Comparison of ENCODE assay signal across 8 mouse cellular contexts in genomic region chr6:99028989-99029305, GRCm38 (mm10).
A peak's percentile ranks its signal among the peaks of the same experiment; 100 is the strongest.
DNase-seq lines count a peak whose midpoint lies in the region; ATAC-seq and TF ChIP-seq lines count a peak whose summit lies in the region.

No protein-coding gene starts in this region.

- peak overlapping the region; percentile 94 for H3ac ChIP-seq in C2C12 (ENCODE audit: control insufficient read depth, insufficient read length, low read depth)

- H3K36me3 ChIP-seq in heart, embryonic 11.5 days (ENCODE audit: control insufficient read depth, insufficient read depth, low read length), result no peaks in the 10 kb centered on the region
- no peaks in the 10 kb centered on the region for H3K36me3 ChIP-seq in C2C12 (ENCODE audit: control insufficient read depth, insufficient read depth)
- H3K36me3 ChIP-seq in forebrain, embryonic 14.5 days (ENCODE audit: control insufficient read depth, insufficient read depth, low read length), result no peaks in the 10 kb centered on the region
- no peaks in the 10 kb centered on the region for H3K36me3 ChIP-seq in liver, embryonic 15.5 days (replicated peaks)

- 3% methylated on average over 6 of the region's 6 CpGs for WGBS in heart, embryonic 11.5 days (ENCODE audit: insufficient replicate concordance)
- WGBS in forebrain, embryonic 14.5 days, result 4% methylated on average over 6 of the region's 6 CpGs
- 3% methylated on average over 6 of the region's 6 CpGs for WGBS in liver, embryonic 15.5 days (ENCODE audit: insufficient replicate concordance)

- peak overlapping the region; percentile 97 for H3K27ac ChIP-seq in heart, embryonic 11.5 days (ENCODE audit: low read depth, low read length)
- H3K27ac ChIP-seq in forebrain, embryonic 14.5 days (ENCODE audit: low read depth, low read length), result peak overlapping the region; percentile 88; the same call in 1 of the 2 replicates
- peak overlapping the region; percentile 64 for H3K27ac ChIP-seq in liver, embryonic 15.5 days (replicated peaks)

- H3K79me2 ChIP-seq in C2C12 (ENCODE audit: control insufficient read depth, insufficient read depth), result peaks cover 49% of the 10 kb centered on the region

- H3K9ac ChIP-seq in heart, embryonic 11.5 days (ENCODE audit: low read depth, low read length), result peak overlapping the region; percentile 97
- H3K9ac ChIP-seq in forebrain, embryonic 14.5 days (ENCODE audit: low read length), result peak overlapping the region; percentile 80
- H3K9ac ChIP-seq in liver, embryonic 15.5 days, result no peak overlapping the region; the same call in 1 of the 2 replicates

- DNase-seq in heart, postnatal 36 days, result no peak
- no peak for DNase-seq in forebrain, embryonic 14.5 days (ENCODE audit: low spot score)
- DNase-seq in frontal cortex, postnatal 10 days (ENCODE audit: low spot score in 2 of 2), result no peak
- DNase-seq in left cerebral cortex, postnatal 14 days (ENCODE audit: low spot score in 2 of 2), result no peak
- DNase-seq in gastrocnemius, adult 8-10 months (ENCODE audit: low spot score in 2 of 2), result no peak

- no peak for ATAC-seq in heart, embryonic 11.5 days (replicated peaks; ENCODE audit: insufficient number of reproducible peaks, low FRiP score, low TSS enrichment)
- ATAC-seq in forebrain, embryonic 14.5 days, result no peak
- ATAC-seq in liver, embryonic 15.5 days (ENCODE audit: insufficient read depth), result no peak

- no peak for TF ChIP-seq CTCF in C2C12 (IDR thresholded peaks at IDR 0.05; ENCODE audit: control insufficient read depth, insufficient read depth, insufficient read length)

- H3K79me3 ChIP-seq in C2C12 (ENCODE audit: low read depth), result peaks cover 35% of the 10 kb centered on the region

- intact Hi-C loops in heart, postnatal 36 days (cut with DNase I), result loop anchor here (2.0 to 5.0 kb wide), 2 partner anchors 58 to 493 kb away; partner anchors contain the start of gene Foxp1
- intact Hi-C loops in left cerebral cortex, postnatal 14 days (cut with DNase I), result loop anchor here (10.0 kb wide), 3 partner anchors 236 to 924 kb away; partner anchors contain the start of gene Foxp1

- H3K27me3 ChIP-seq in heart, embryonic 11.5 days (ENCODE audit: control insufficient read depth, insufficient read depth, low read length), result no peaks in the 10 kb centered on the region
- no peaks in the 10 kb centered on the region for H3K27me3 ChIP-seq in C2C12 (ENCODE audit: control insufficient read depth, insufficient read depth, insufficient read length)
- no peaks in the 10 kb centered on the region for H3K27me3 ChIP-seq in forebrain, embryonic 14.5 days (replicated peaks; ENCODE audit: control insufficient read depth, insufficient read depth, low read length)
- peaks cover 22% of the 10 kb centered on the region for H3K27me3 ChIP-seq in liver, embryonic 15.5 days

- H3K4me1 ChIP-seq in heart, embryonic 11.5 days (ENCODE audit: control insufficient read depth, insufficient read depth, low read length), result peaks cover 36% of the 10 kb centered on the region
- peaks cover 13% of the 10 kb centered on the region for H3K4me1 ChIP-seq in forebrain, embryonic 14.5 days (ENCODE audit: control insufficient read depth, insufficient read depth, low read length)
- peaks cover 55% of the 10 kb centered on the region for H3K4me1 ChIP-seq in liver, embryonic 15.5 days (replicated peaks)

- H3K9me3 ChIP-seq in heart, embryonic 11.5 days (replicated peaks; ENCODE audit: control insufficient read depth, low read length), result no peaks in the 10 kb centered on the region
- H3K9me3 ChIP-seq in forebrain, embryonic 14.5 days (replicated peaks; ENCODE audit: control insufficient read depth, low read length), result no peaks in the 10 kb centered on the region
- H3K9me3 ChIP-seq in liver, embryonic 15.5 days (replicated peaks), result no peaks in the 10 kb centered on the region

- H3K4me2 ChIP-seq in heart, embryonic 11.5 days, result peak overlapping the region; percentile 71
- H3K4me2 ChIP-seq in forebrain, embryonic 14.5 days (ENCODE audit: low read length), result peak overlapping the region; percentile 88
- peak overlapping the region; percentile 78 for H3K4me2 ChIP-seq in liver, embryonic 15.5 days

- H3K4me3 ChIP-seq in heart, embryonic 11.5 days (ENCODE audit: low read depth, low read length), result peak overlapping the region; percentile 86
- peak overlapping the region; percentile 68 for H3K4me3 ChIP-seq in C2C12 (ENCODE audit: insufficient read depth, poor library complexity, severe bottlenecking)
- H3K4me3 ChIP-seq in forebrain, embryonic 14.5 days (ENCODE audit: low read depth, low read length), result peak overlapping the region; percentile 62
- peak overlapping the region; percentile 63 for H3K4me3 ChIP-seq in liver, embryonic 15.5 days (replicated peaks)

TF ChIP-seq in C2C12, 6 proteins besides CTCF, POLR2A, EP300 and RAD21:
- TF ChIP-seq MAX (IDR thresholded peaks at IDR 0.05), result no peak
- TF ChIP-seq CEBPB (IDR thresholded peaks at IDR 0.05; ENCODE audit: low read depth), result peak; percentile 10
- TF ChIP-seq MYOD1 (IDR thresholded peaks at IDR 0.05; ENCODE audit: control insufficient read depth, insufficient read length, low read depth), result no peak
